Mouse (Mus musculus): Measurements from ENCODE around the gene Rpl15.
A peak's percentile ranks its signal among the peaks of the same experiment; 100 is the strongest.
"Not testable (repeated sequence)": the region's sequence is repeated elsewhere in the genome, so short reads cannot be mapped to it uniquely, and the experiment has no call there.

Rpl15 gene

GRCm38 (mm10) chr14:18240132-18240531 is 31.1 kb downstream of the Rpl15 start:
- DNase-seq, result no peak

- DNase-seq, result peak; percentile 99 to 100
These were observed 32.1 kb downstream of the Rpl15 start, which contains the start of gene Nr1d2 for GRCm38 (mm10) chr14:18238750-18239731. Nr1d2 (minus strand) TSS chr14:18239127.

- peak; percentile 98 to 99 for DNase-seq
These were observed 33.0 kb downstream of the Rpl15 start for GRCm38 (mm10) chr14:18238131-18238749.

GRCm38 (mm10) chr14:18237381-18237780 is 33.8 kb downstream of the Rpl15 start:
- DNase-seq, result no peak

GRCm38 (mm10) chr14:18236496-18237235 is 34.5 kb downstream of the Rpl15 start:
- not testable (repeated sequence) for DNase-seq

GRCm38 (mm10) chr14:18233981-18234960 is 36.9 kb downstream of the Rpl15 start:
- no peak for DNase-seq

GRCm38 (mm10) chr14:18233076-18233475 is 38.1 kb downstream of the Rpl15 start:
- DNase-seq, result no peak

- not testable (repeated sequence) for DNase-seq
These were observed 39.3 kb downstream of the Rpl15 start for GRCm38 (mm10) chr14:18231866-18232265.

- not testable (repeated sequence) for DNase-seq
These were observed 41.4 kb downstream of the Rpl15 start for GRCm38 (mm10) chr14:18229751-18230150.

- DNase-seq, result not testable (repeated sequence)
These were observed 45.0 kb downstream of the Rpl15 start for GRCm38 (mm10) chr14:18226181-18226580.

GRCm38 (mm10) chr14:18225431-18225830 is 45.8 kb downstream of the Rpl15 start:
- not testable (repeated sequence) for DNase-seq

- no peak for DNase-seq
These were observed 49.2 kb downstream of the Rpl15 start for GRCm38 (mm10) chr14:18221977-18222376.

All from kidney, postnatal 4 days (tissue).